Mouse (Mus musculus): Measurements from ENCODE around the gene Nol12. TPM values are rescaled to one million over a fixed set of nuclear protein-coding genes. Genes with fewer than 3 reads are reported as not detected.
A peak's percentile ranks its signal among the peaks of the same experiment; 100 is the strongest.

The Nol12 gene
- polyA plus RNA-seq, 1 experiment from 2014 or later, result 24.5 TPM

- Histone ChIP-seq H3K9me3 (replicated peaks) (no peaks in the 10 kb centered on the region), H3K27ac (replicated peaks) (no peak overlapping the region), H3K27me3 (peaks cover 42% of the 10 kb centered on the region), H3K36me3 (replicated peaks) (0 out of 2 replicates have a peak, but pooled peaks cover 2% of the 10 kb centered on the region), H3K4me2 (no peak overlapping the region), H3K9ac (no peak overlapping the region), H3K4me1 (replicated peaks) (peaks cover 15% of the 10 kb centered on the region), H3K4me3 (replicated peaks) (no peak overlapping the region)
- 86% methylated on average over 3 of the region's 3 CpGs for WGBS (ENCODE audit: insufficient replicate concordance)
- no peak for ATAC-seq (ENCODE audit: insufficient read depth)
Measured at GRCm38 (mm10) chr15:78948883-78949282, 14.2 kb downstream of the Nol12 start.

- 47% methylated on average over 3 of the region's 3 CpGs for WGBS (ENCODE audit: insufficient replicate concordance)
- Histone ChIP-seq H3K27me3 (peaks cover 5% of the 10 kb centered on the region; the same call in 1 of the 2 replicates), H3K9me3 (replicated peaks) (no peaks in the 10 kb centered on the region), H3K4me3 (replicated peaks) (no peak overlapping the region), H3K36me3 (replicated peaks) (no peaks in the 10 kb centered on the region), H3K9ac (no peak overlapping the region), H3K27ac (replicated peaks) (no peak overlapping the region), H3K4me2 (no peak overlapping the region), H3K4me1 (replicated peaks) (no peaks in the 10 kb centered on the region; the same call in 1 of the 2 replicates)
- ATAC-seq (ENCODE audit: insufficient read depth), result no peak
Measured at GRCm38 (mm10) chr15:78955663-78956062, 20.9 kb downstream of the Nol12 start.

- Histone ChIP-seq H3K4me1 (replicated peaks) (no peaks in the 10 kb centered on the region; the same call in 1 of the 2 replicates), H3K36me3 (replicated peaks) (no peaks in the 10 kb centered on the region), H3K27me3 (peaks cover 9% of the 10 kb centered on the region), H3K9me3 (replicated peaks) (no peaks in the 10 kb centered on the region), H3K27ac (replicated peaks) (no peak overlapping the region), H3K4me2 (no peak overlapping the region), H3K4me3 (replicated peaks) (no peak overlapping the region), H3K9ac (no peak overlapping the region)
- no peak for ATAC-seq (ENCODE audit: insufficient read depth)
- WGBS (ENCODE audit: insufficient replicate concordance), result 67% methylated on average over 4 of the region's 4 CpGs
Measured at GRCm38 (mm10) chr15:78956351-78956750, 21.6 kb downstream of the Nol12 start.

- H3K27me3 ChIP-seq, result peaks cover 9% of the 10 kb centered on the region
- H3K9ac ChIP-seq, result no peak overlapping the region
- no peak overlapping the region for H3K4me2 ChIP-seq
- no peak for ATAC-seq (ENCODE audit: insufficient read depth)
- no peaks in the 10 kb centered on the region for H3K9me3 ChIP-seq (replicated peaks)
- H3K27ac ChIP-seq (replicated peaks), result no peak overlapping the region
- no peaks in the 10 kb centered on the region for H3K36me3 ChIP-seq (replicated peaks)
- H3K4me3 ChIP-seq (replicated peaks), result no peak overlapping the region
- H3K4me1 ChIP-seq (replicated peaks), result no peaks in the 10 kb centered on the region; the same call in 1 of the 2 replicates
- WGBS (ENCODE audit: insufficient replicate concordance), result 53% methylated on average over 15 of the region's 15 CpGs
Measured at GRCm38 (mm10) chr15:78957021-78957420, 22.3 kb downstream of the Nol12 start.

- 70% methylated on average over 11 of the region's 11 CpGs for WGBS (ENCODE audit: insufficient replicate concordance)
- Histone ChIP-seq H3K27me3 (peaks cover 9% of the 10 kb centered on the region; the same call in 1 of the 2 replicates), H3K27ac (replicated peaks) (no peak overlapping the region), H3K36me3 (replicated peaks) (no peaks in the 10 kb centered on the region), H3K4me3 (replicated peaks) (no peak overlapping the region), H3K4me2 (no peak overlapping the region), H3K9me3 (replicated peaks) (no peaks in the 10 kb centered on the region), H3K4me1 (replicated peaks) (no peaks in the 10 kb centered on the region; the same call in 1 of the 2 replicates), H3K9ac (no peak overlapping the region)
- ATAC-seq (ENCODE audit: insufficient read depth), result no peak
Measured at GRCm38 (mm10) chr15:78959537-78959936, 24.8 kb downstream of the Nol12 start.

- Histone ChIP-seq H3K27ac (replicated peaks) (no peak overlapping the region), H3K9me3 (replicated peaks) (no peaks in the 10 kb centered on the region), H3K4me2 (no peak overlapping the region), H3K27me3 (peaks cover 9% of the 10 kb centered on the region; the same call in 1 of the 2 replicates), H3K36me3 (replicated peaks) (no peaks in the 10 kb centered on the region), H3K9ac (no peak overlapping the region), H3K4me3 (replicated peaks) (no peak overlapping the region), H3K4me1 (replicated peaks) (no peaks in the 10 kb centered on the region; the same call in 1 of the 2 replicates)
- WGBS (ENCODE audit: insufficient replicate concordance), result 43% methylated on average over 4 of the region's 4 CpGs
- no peak for ATAC-seq (ENCODE audit: insufficient read depth)
Measured at GRCm38 (mm10) chr15:78960088-78960487, 25.4 kb downstream of the Nol12 start.

- Histone ChIP-seq H3K9me3 (replicated peaks) (no peaks in the 10 kb centered on the region), H3K4me2 (no peak overlapping the region), H3K9ac (no peak overlapping the region), H3K27ac (replicated peaks) (no peak overlapping the region), H3K27me3 (peaks cover 19% of the 10 kb centered on the region), H3K36me3 (replicated peaks) (no peaks in the 10 kb centered on the region), H3K4me1 (replicated peaks) (no peaks in the 10 kb centered on the region), H3K4me3 (replicated peaks) (no peak overlapping the region)
- 0 out of 2 replicates have a peak, but pooled peaks have one; percentile 10 for ATAC-seq (ENCODE audit: insufficient read depth)
- WGBS (ENCODE audit: insufficient replicate concordance), result 18% methylated on average over 2 of the region's 2 CpGs
Measured at GRCm38 (mm10) chr15:78962885-78963284, 28.2 kb downstream of the Nol12 start.

GRCm38 (mm10) chr15:78971626-78972025 lies 36.9 kb downstream of the Nol12 start:
- no peak overlapping the region for H3K4me3 ChIP-seq (replicated peaks)
- ATAC-seq (ENCODE audit: insufficient read depth), result no peak
- H3K9me3 ChIP-seq (replicated peaks), result no peaks in the 10 kb centered on the region
- no peaks in the 10 kb centered on the region for H3K4me1 ChIP-seq (replicated peaks)
- H3K27me3 ChIP-seq, result peaks cover 24% of the 10 kb centered on the region
- H3K36me3 ChIP-seq (replicated peaks), result no peaks in the 10 kb centered on the region
- H3K4me2 ChIP-seq, result no peak overlapping the region
- H3K9ac ChIP-seq, result no peak overlapping the region
- H3K27ac ChIP-seq (replicated peaks), result no peak overlapping the region
- 51% methylated on average over 6 of the region's 6 CpGs for WGBS (ENCODE audit: insufficient replicate concordance)

- Histone ChIP-seq H3K4me2 (no peak overlapping the region), H3K27me3 (peaks cover 8% of the 10 kb centered on the region; the same call in 1 of the 2 replicates), H3K9me3 (replicated peaks) (no peaks in the 10 kb centered on the region), H3K9ac (no peak overlapping the region), H3K27ac (replicated peaks) (no peak overlapping the region), H3K4me1 (replicated peaks) (peaks cover 10% of the 10 kb centered on the region), H3K36me3 (replicated peaks) (no peaks in the 10 kb centered on the region), H3K4me3 (replicated peaks) (no peak overlapping the region)
- 64% methylated on average over 7 of the region's 7 CpGs for WGBS (ENCODE audit: insufficient replicate concordance)
- no peak for ATAC-seq (ENCODE audit: insufficient read depth)
Measured at GRCm38 (mm10) chr15:78973950-78974349, 39.2 kb downstream of the Nol12 start.

- peaks cover 29% of the 10 kb centered on the region for H3K4me1 ChIP-seq (replicated peaks)
- 70% methylated on average over 8 of the region's 8 CpGs for WGBS (ENCODE audit: insufficient replicate concordance)
- H3K4me3 ChIP-seq (replicated peaks), result no peak overlapping the region
- H3K9me3 ChIP-seq (replicated peaks), result no peaks in the 10 kb centered on the region
- no peak overlapping the region for H3K9ac ChIP-seq
- ATAC-seq (ENCODE audit: insufficient read depth), result no peak
- H3K27ac ChIP-seq (replicated peaks), result no peak overlapping the region
- H3K4me2 ChIP-seq, result no peak overlapping the region
- H3K27me3 ChIP-seq, result no peaks in the 10 kb centered on the region
- H3K36me3 ChIP-seq (replicated peaks), result no peaks in the 10 kb centered on the region
Measured at GRCm38 (mm10) chr15:78977676-78978159, 43.0 kb downstream of the Nol12 start.

- Histone ChIP-seq H3K36me3 (replicated peaks) (no peaks in the 10 kb centered on the region), H3K4me1 (replicated peaks) (peaks cover 34% of the 10 kb centered on the region), H3K4me2 (peak overlapping the region; percentile 16), H3K9ac (no peak overlapping the region), H3K4me3 (replicated peaks) (no peak overlapping the region), H3K9me3 (replicated peaks) (no peaks in the 10 kb centered on the region), H3K27me3 (no peaks in the 10 kb centered on the region), H3K27ac (replicated peaks) (peak overlapping the region; percentile 26; the same call in 1 of the 2 replicates)
- no peak for ATAC-seq (ENCODE audit: insufficient read depth)
- WGBS (ENCODE audit: insufficient replicate concordance), result 14% methylated on average over 4 of the region's 4 CpGs
Measured at GRCm38 (mm10) chr15:78978875-78979274, 44.1 kb downstream of the Nol12 start.

- ATAC-seq (ENCODE audit: insufficient read depth), result no peak
- peaks cover 46% of the 10 kb centered on the region for H3K4me1 ChIP-seq (replicated peaks)
- H3K9ac ChIP-seq, result no peak overlapping the region
- 73% methylated on average over 4 of the region's 4 CpGs for WGBS (ENCODE audit: insufficient replicate concordance)
- H3K4me2 ChIP-seq, result no peak overlapping the region
- no peak overlapping the region for H3K4me3 ChIP-seq (replicated peaks)
- no peaks in the 10 kb centered on the region for H3K36me3 ChIP-seq (replicated peaks)
- H3K27me3 ChIP-seq, result no peaks in the 10 kb centered on the region
- H3K27ac ChIP-seq (replicated peaks), result no peak overlapping the region
- H3K9me3 ChIP-seq (replicated peaks), result no peaks in the 10 kb centered on the region
Measured at GRCm38 (mm10) chr15:78980084-78980483, 45.4 kb downstream of the Nol12 start.

Data from liver, embryonic 15.5 days (tissue).